Mouse (Mus musculus): ENCODE measurements around the gene Gabarapl2. TPM values are rescaled to one million over a fixed set of nuclear protein-coding genes. Genes with fewer than 3 reads are reported as not detected.
"Not testable (repeated sequence)": the region's sequence is repeated elsewhere in the genome, so short reads cannot be mapped to it uniquely, and the experiment has no call there.

Gabarapl2 gene
- polyA plus RNA-seq, 1 experiment from 2014 or later = 314 TPM

DNA sequence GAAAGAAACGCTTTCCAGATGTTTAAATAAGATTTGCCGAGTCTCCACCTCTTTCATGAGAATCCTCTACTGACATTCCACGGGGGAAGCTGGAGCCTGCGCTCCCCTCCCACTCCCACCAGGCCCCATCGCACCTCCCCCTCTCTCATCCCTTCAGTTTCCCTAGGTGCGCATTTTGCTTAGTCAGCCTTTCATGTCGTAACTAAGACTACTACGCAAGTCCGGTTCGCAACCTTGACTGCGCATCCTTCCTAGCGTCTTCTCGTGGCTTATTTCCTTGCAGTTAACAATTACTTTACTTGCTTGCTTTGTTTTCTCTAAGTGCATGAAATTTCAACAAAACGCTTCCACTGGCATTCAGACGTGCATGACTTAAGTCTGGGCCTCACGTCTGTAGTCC, 8.8 kb upstream of the Gabarapl2 start:
- 78% methylated on average over 16 of the region's 16 CpGs for WGBS
- Histone ChIP-seq H3K27ac (ENCODE audit: low read depth, low read length) (no peak overlapping the region), H3K9ac (ENCODE audit: low read length) (no peak overlapping the region), H3K27me3 (ENCODE audit: control insufficient read depth, insufficient read depth, low read length) (no peaks in the 10 kb centered on the region), H3K9me3 (ENCODE audit: control insufficient read depth, low read length) (no peaks in the 10 kb centered on the region), H3K4me3 (ENCODE audit: low read depth, low read length) (no peak overlapping the region), H3K4me2 (ENCODE audit: low read depth) (no peak overlapping the region), H3K4me1 (ENCODE audit: control insufficient read depth, insufficient read depth, low read length) (peaks cover 4% of the 10 kb centered on the region; the same call in 1 of the 2 replicates), H3K36me3 (ENCODE audit: control insufficient read depth, insufficient read depth, low read length) (no peaks in the 10 kb centered on the region)
- ATAC-seq (ENCODE audit: insufficient read depth, low FRiP score, low TSS enrichment) (no peak), DNase-seq (ENCODE audit: low spot score) (no peak)

DNA sequence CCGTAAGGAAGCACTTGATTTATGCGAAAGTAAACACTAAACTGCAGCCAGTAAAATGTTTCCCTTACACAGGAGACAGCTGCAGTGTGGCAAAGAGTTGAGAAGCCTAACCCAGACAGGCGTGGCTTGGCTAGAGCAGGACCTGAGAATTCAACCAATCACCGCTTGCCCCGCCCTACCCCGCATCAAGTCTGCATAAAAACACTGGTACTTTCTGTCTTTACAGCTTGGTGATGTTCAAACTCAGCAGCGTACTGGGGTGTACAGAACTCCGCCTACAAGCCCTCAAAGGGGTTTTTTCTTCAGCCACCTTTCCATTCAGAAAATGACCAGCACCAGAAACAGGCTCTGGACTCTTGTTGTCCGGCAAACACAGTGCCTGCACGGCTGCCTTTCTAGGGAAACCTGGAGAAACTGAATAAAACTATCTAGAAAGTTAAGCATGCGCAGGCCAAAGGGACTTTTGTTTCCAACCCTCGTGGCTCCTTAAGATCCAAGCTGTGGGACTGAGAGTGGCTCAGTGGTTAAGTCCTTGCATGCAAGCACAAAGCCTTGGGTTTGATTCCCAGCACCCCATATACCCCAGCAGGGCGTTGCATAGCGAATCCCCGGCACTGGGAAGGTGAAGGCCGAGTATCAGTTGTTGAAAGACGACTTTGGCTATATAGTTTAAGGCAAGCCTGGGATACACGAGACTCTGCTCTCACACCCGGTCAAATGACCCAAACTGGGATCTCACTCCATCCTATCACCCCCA, 7.7 kb upstream of the Gabarapl2 start:
- Histone ChIP-seq H3K4me3 (ENCODE audit: low read depth, low read length) (peak overlapping the region; percentile 74), H3K27ac (ENCODE audit: low read depth, low read length) (peak overlapping the region; percentile 81; the same call in 1 of the 2 replicates), H3K4me2 (ENCODE audit: low read depth) (peak overlapping the region; percentile 94), H3K9me3 (ENCODE audit: control insufficient read depth, low read length) (no peaks in the 10 kb centered on the region), H3K27me3 (ENCODE audit: control insufficient read depth, insufficient read depth, low read length) (no peaks in the 10 kb centered on the region), H3K36me3 (ENCODE audit: control insufficient read depth, insufficient read depth, low read length) (no peaks in the 10 kb centered on the region), H3K4me1 (ENCODE audit: control insufficient read depth, insufficient read depth, low read length) (peaks cover 4% of the 10 kb centered on the region; the same call in 1 of the 2 replicates), H3K9ac (ENCODE audit: low read length) (peak overlapping the region; percentile 84)
- ATAC-seq (ENCODE audit: insufficient read depth, low FRiP score, low TSS enrichment) (peak; percentile 35; the same call in 1 of the 2 replicates), DNase-seq (ENCODE audit: low spot score) (peak; percentile 39)
- WGBS = 34% methylated on average over 19 of the region's 19 CpGs

GRCm38 (mm10) chr8:111933348-111934076, 7.0 kb upstream of the Gabarapl2 start, which contains the start of gene Tmem231:
Gene Tmem231 (minus strand): TSS chr8:111933881.
- peak within 1 kb of the TSS; percentile 81 for H3K27ac ChIP-seq (ENCODE audit: low read depth, low read length)
- DNase-seq (ENCODE audit: low spot score) (peak; percentile 91), ATAC-seq (ENCODE audit: insufficient read depth, low FRiP score, low TSS enrichment) (peak; percentile 99)
- no peaks in the 10 kb centered on the region for H3K36me3 ChIP-seq (ENCODE audit: control insufficient read depth, insufficient read depth, low read length)
- H3K9ac ChIP-seq (ENCODE audit: low read length) = peak within 1 kb of the TSS; percentile 84
- H3K4me3 ChIP-seq (ENCODE audit: low read depth, low read length) = peak within 1 kb of the TSS; percentile 74
- H3K9me3 ChIP-seq (ENCODE audit: control insufficient read depth, low read length) = no peaks in the 10 kb centered on the region
- H3K27me3 ChIP-seq (ENCODE audit: control insufficient read depth, insufficient read depth, low read length) = no peaks in the 10 kb centered on the region
- under 1% methylated on average over 53 of the region's 53 CpGs for WGBS
- H3K4me1 ChIP-seq (ENCODE audit: control insufficient read depth, insufficient read depth, low read length) = peaks cover 4% of the 10 kb centered on the region; the same call in 1 of the 2 replicates
- peak within 1 kb of the TSS; percentile 94 for H3K4me2 ChIP-seq (ENCODE audit: low read depth)

DNA sequence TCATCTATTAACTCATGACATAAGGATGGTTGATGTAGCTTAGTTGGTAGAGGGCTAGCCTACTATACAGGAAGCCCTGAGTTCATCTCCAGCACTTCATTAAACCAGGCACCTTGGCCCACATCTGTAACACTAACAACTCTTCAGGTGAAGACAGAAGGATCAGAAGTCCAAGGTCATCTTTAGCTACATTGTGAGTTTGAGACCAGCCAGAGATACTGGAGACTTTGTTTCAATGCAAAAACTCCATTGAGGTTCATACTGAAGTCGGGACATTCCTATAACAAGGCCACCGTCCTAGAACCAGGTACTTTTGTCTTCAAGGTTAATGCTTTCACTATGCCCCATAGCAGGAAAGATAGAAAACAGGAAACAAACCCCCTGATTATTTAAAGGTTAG, 6.3 kb upstream of the Gabarapl2 start:
- 90% methylated on average over 2 of the region's 2 CpGs for WGBS
- ATAC-seq (ENCODE audit: insufficient read depth, low FRiP score, low TSS enrichment) = no peak

GRCm38 (mm10) chr8:111937184-111937583, 3.3 kb upstream of the Gabarapl2 start:
- WGBS = 76% methylated on average over 3 of the region's 3 CpGs
- no peak overlapping the region for H3K4me3 ChIP-seq (ENCODE audit: low read depth, low read length)
- H3K36me3 ChIP-seq (ENCODE audit: control insufficient read depth, insufficient read depth, low read length) = no peaks in the 10 kb centered on the region
- peaks cover 13% of the 10 kb centered on the region for H3K4me1 ChIP-seq (ENCODE audit: control insufficient read depth, insufficient read depth, low read length)
- no peak overlapping the region for H3K4me2 ChIP-seq (ENCODE audit: low read depth)
- no peak for DNase-seq (ENCODE audit: low spot score)
- ATAC-seq (ENCODE audit: insufficient read depth, low FRiP score, low TSS enrichment) = no peak
- no peaks in the 10 kb centered on the region for H3K9me3 ChIP-seq (ENCODE audit: control insufficient read depth, low read length)
- no peaks in the 10 kb centered on the region for H3K27me3 ChIP-seq (ENCODE audit: control insufficient read depth, insufficient read depth, low read length)
- no peak overlapping the region for H3K27ac ChIP-seq (ENCODE audit: low read depth, low read length)
- H3K9ac ChIP-seq (ENCODE audit: low read length) = no peak overlapping the region

More for the DNA sequence above, 6.3 kb upstream of the Gabarapl2 start:
- Histone ChIP-seq H3K4me1 (ENCODE audit: control insufficient read depth, insufficient read depth, low read length) (peaks cover 4% of the 10 kb centered on the region; the same call in 1 of the 2 replicates), H3K9me3 (ENCODE audit: control insufficient read depth, low read length) (no peaks in the 10 kb centered on the region), H3K27ac (ENCODE audit: low read depth, low read length) (no peak overlapping the region), H3K27me3 (ENCODE audit: control insufficient read depth, insufficient read depth, low read length) (no peaks in the 10 kb centered on the region), H3K4me2 (ENCODE audit: low read depth) (no peak overlapping the region), H3K9ac (ENCODE audit: low read length) (no peak overlapping the region), H3K4me3 (ENCODE audit: low read depth, low read length) (no peak overlapping the region), H3K36me3 (ENCODE audit: control insufficient read depth, insufficient read depth, low read length) (no peaks in the 10 kb centered on the region)
- no peak for DNase-seq (ENCODE audit: low spot score)

DNA sequence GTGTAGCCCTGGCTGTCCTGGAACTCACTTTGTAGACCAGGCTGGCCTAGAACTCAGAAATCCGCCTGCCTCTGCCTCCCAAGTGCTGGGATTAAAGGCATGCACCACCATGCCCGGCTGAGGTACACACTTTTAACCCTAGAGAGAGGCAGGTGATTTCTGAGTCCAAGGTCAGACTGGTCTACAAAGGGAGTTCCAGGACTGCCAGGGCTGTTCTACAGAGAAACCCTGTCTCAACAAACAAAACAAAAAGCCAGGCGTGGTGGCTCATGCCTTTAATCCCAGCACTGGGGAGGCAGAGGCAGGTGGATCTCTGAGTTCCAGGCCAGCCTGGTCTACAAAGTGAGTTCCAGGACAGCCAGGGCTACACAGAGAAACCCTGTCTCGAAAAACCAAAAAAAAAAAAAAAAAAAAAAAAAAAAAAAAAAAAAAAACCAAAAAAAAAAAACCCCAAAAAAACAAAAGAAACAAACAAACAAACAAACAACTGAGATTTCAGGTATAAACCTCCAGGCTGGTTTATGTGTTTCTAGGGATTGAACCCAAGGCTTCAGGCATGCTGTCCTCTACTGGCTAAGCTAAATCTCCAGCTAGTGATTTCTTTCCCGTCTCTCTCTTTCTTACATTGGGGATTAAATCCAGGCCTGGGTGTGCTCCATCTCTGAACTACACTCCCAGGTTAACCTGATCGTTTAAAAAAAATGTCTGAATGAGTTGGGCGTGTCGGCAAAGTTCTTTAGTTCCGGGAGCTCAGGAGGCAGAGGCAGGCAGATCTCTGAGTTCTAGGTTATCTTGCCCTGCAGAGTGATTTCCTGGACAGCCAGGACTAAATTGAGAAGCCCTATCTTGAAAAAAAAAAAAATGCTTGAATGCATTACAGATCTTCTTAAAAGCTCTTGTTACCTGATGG, 2.2 kb upstream of the Gabarapl2 start:
- ATAC-seq (ENCODE audit: insufficient read depth, low FRiP score, low TSS enrichment); H3K4me1 ChIP-seq (ENCODE audit: control insufficient read depth, insufficient read depth, low read length); H3K4me3 ChIP-seq (ENCODE audit: low read depth, low read length); H3K27me3 ChIP-seq (ENCODE audit: control insufficient read depth, insufficient read depth, low read length); H3K27ac ChIP-seq (ENCODE audit: low read depth, low read length); H3K9me3 ChIP-seq (ENCODE audit: control insufficient read depth, low read length); H3K4me2 ChIP-seq (ENCODE audit: low read depth); DNase-seq (ENCODE audit: low spot score); H3K36me3 ChIP-seq (ENCODE audit: control insufficient read depth, insufficient read depth, low read length); H3K9ac ChIP-seq (ENCODE audit: low read length): not testable (repeated sequence)
- WGBS = 86% methylated on average over 8 of the region's 9 CpGs

GRCm38 (mm10) chr8:111939516-111940142, 874 bp upstream of the Gabarapl2 start:
- WGBS = 13% methylated on average over 10 of the region's 10 CpGs

DNA sequence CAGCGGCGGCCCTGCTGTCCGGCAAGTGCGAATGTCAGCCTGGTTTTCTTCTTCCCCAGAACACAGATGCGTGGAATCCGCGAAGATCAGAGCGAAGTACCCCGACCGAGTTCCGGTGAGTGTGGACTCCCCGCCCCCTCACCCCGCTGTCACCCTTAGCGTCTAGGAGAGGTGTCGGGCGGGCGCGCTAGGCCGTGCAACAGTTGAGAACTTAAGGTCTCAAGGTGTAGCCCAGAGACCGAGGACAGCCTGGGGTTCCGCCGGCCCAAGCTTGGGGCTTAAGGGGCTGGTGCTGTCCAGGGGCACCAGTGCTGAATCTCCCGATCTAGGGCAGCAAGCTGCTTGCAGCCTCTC, 575 bp downstream of the Gabarapl2 start:
- DNase-seq (ENCODE audit: low spot score) (peak; percentile 59), ATAC-seq (ENCODE audit: insufficient read depth, low FRiP score, low TSS enrichment) (no peak)
- Histone ChIP-seq H3K4me2 (ENCODE audit: low read depth) (peak overlapping the region; percentile 77), H3K27ac (ENCODE audit: low read depth, low read length) (no peak overlapping the region), H3K36me3 (ENCODE audit: control insufficient read depth, insufficient read depth, low read length) (peaks cover 2% of the 10 kb centered on the region), H3K4me1 (ENCODE audit: control insufficient read depth, insufficient read depth, low read length) (peaks cover 9% of the 10 kb centered on the region), H3K27me3 (ENCODE audit: control insufficient read depth, insufficient read depth, low read length) (no peaks in the 10 kb centered on the region), H3K9ac (ENCODE audit: low read length) (peak overlapping the region; percentile 87), H3K4me3 (ENCODE audit: low read depth, low read length) (peak overlapping the region; percentile 96), H3K9me3 (ENCODE audit: control insufficient read depth, low read length) (no peaks in the 10 kb centered on the region)
- under 1% methylated on average over 23 of the region's 23 CpGs for WGBS

More at GRCm38 (mm10) chr8:111939516-111940142, 874 bp upstream of the Gabarapl2 start:
- ATAC-seq (ENCODE audit: insufficient read depth, low FRiP score, low TSS enrichment) = peak; percentile 64
- peak overlapping the region; percentile 96 for H3K4me3 ChIP-seq (ENCODE audit: low read depth, low read length)
- H3K9ac ChIP-seq (ENCODE audit: low read length) = peak overlapping the region; percentile 1; the same call in 1 of the 2 replicates
- H3K4me1 ChIP-seq (ENCODE audit: control insufficient read depth, insufficient read depth, low read length) = peaks cover 9% of the 10 kb centered on the region
- H3K9me3 ChIP-seq (ENCODE audit: control insufficient read depth, low read length) = no peaks in the 10 kb centered on the region
- no peak overlapping the region for H3K27ac ChIP-seq (ENCODE audit: low read depth, low read length)
- H3K27me3 ChIP-seq (ENCODE audit: control insufficient read depth, insufficient read depth, low read length) = no peaks in the 10 kb centered on the region
- H3K36me3 ChIP-seq (ENCODE audit: control insufficient read depth, insufficient read depth, low read length) = peaks cover 2% of the 10 kb centered on the region
- H3K4me2 ChIP-seq (ENCODE audit: low read depth) = peak overlapping the region; percentile 77
- DNase-seq (ENCODE audit: low spot score) = peak; percentile 38
